Mouse (Mus musculus) large intestine, adult 2 months (tissue): ENCODE measurements around the gene Nid1. TPM values are rescaled to one million over a fixed set of nuclear protein-coding genes. Genes with fewer than 3 reads are reported as not detected.
"Not testable (repeated sequence)": the region's sequence is repeated elsewhere in the genome, so short reads cannot be mapped to it uniquely, and the experiment has no call there.

Experiments used
- DNase-seq: peaks from one replicate; pipeline ENCODE4 v3.0.0-alpha.2; 2012; ENCODE audit warnings: low read depth, low spot score
- WGBS: fragments of 180-500 bp; shearing (Covaris S2); methylation state at CpG from one replicate; pipeline ENCODE4 v1.1.7; 2018; 5-methylcytosine and 5-hydroxymethylcytosine counted together
- polyA plus RNA-seq: library from polyadenylated mRNA; depleted of rRNA; stranded (reverse); fragments of >200 nt; gene quantifications from 2 replicates; pipeline ENCODE4 v1.2.3, GENCODE M21; 2012

Gene Nid1
- polyA plus RNA-seq, 1 experiment, result 16.3 TPM

- DNase-seq, result no peak
- 88% methylated on average over 4 of the region's 4 CpGs for WGBS
These were observed 93.6 kb downstream of the Nid1 start for GRCm38 (mm10) chr13:13530913-13531312.

- 83% methylated on average over 7 of the region's 7 CpGs for WGBS
- DNase-seq, result no peak
These were observed 94.6 kb downstream of the Nid1 start for GRCm38 (mm10) chr13:13531923-13532322.

DNA sequence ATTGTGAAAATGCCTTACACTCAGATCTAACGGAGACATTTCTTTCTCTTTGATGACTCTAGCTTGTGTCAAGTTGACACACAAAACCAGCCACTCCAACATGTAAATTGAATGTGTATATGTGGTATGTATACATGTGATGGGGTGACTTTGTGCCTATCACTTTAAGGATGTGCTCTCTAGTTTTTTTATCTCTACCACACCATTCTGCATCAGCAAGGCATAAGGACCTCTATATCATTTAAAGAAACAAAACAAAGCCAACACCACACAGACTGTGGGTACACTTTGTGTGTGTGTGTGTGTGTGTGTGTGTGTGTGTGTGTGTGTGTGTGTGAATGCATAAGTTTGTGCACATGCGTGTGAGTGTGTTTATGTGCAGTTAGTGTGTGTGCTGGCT, 99.2 kb downstream of the Nid1 start:
- WGBS, result 91% methylated on average over 2 of the region's 2 CpGs
- no peak for DNase-seq

DNA sequence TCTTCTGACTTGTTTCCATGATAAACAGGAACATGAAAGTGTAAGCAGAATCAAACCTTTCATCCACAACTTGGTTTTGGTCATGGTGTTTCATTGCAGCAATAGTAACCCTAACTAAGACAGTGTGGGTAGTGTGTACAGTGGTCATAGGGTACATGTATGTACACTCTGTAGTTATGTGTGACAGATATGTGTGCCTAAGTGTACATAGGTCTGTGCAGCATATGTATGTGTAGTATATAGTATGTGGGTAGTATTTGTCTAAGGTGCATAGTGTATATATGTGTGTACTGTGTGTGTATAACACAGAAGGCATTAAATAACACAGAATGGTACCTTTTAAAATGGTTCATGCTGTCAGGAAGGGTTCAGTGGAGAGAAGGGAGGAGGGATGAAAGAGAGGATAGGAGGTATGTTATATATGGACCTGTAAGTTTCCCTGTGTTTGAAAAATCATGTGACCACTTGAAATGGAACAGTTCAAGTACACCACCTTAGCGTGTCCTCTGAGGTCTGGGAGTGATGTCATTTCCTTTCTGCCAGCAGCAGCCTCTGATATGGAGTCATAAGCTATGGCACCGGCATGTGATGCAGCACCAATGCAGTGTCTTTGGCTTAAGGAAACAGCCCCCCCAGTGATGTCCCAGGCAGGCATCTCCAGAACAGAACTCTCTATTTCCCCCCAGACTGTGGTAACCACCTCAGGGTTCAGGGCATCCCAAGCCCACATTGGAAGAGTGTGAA, 100.1 kb downstream of the Nid1 start:
- WGBS, result 85% methylated on average over 2 of the region's 2 CpGs
- no peak for DNase-seq

- 31% methylated on average over 4 of the region's 4 CpGs for WGBS
- DNase-seq, result no peak
These were observed 101.4 kb downstream of the Nid1 start for GRCm38 (mm10) chr13:13538585-13539300.

DNA sequence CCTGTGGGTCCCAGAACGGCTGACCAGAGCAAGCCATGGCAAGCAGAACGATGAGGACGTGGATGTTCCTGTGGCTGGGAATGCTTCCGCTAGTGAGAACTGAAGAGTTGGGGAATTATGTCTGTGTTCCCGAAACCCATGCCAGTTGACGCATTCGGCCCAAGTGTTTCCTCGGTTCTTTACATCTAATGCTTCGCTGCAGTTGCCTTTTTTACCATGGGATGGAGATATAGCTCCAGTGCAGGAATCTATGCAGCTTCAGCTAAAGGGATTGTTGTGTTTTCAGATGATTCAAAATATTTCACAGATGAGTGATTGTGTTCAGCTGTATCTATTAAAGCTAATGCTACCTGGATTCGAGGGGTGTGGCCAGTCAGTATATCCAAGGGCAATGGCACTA, 105.7 kb downstream of the Nid1 start:
- DNase-seq, result not testable (repeated sequence)
- WGBS, result 95% methylated on average over 10 of the region's 10 CpGs

GRCm38 (mm10) chr13:13546792-13547191, 109.4 kb downstream of the Nid1 start:
- no peak for DNase-seq
- WGBS, result 72% methylated on average over 3 of the region's 3 CpGs

- 89% methylated on average over 4 of the region's 4 CpGs for WGBS
- DNase-seq, result no peak
These were observed 110.5 kb downstream of the Nid1 start for GRCm38 (mm10) chr13:13547889-13548288.

DNA sequence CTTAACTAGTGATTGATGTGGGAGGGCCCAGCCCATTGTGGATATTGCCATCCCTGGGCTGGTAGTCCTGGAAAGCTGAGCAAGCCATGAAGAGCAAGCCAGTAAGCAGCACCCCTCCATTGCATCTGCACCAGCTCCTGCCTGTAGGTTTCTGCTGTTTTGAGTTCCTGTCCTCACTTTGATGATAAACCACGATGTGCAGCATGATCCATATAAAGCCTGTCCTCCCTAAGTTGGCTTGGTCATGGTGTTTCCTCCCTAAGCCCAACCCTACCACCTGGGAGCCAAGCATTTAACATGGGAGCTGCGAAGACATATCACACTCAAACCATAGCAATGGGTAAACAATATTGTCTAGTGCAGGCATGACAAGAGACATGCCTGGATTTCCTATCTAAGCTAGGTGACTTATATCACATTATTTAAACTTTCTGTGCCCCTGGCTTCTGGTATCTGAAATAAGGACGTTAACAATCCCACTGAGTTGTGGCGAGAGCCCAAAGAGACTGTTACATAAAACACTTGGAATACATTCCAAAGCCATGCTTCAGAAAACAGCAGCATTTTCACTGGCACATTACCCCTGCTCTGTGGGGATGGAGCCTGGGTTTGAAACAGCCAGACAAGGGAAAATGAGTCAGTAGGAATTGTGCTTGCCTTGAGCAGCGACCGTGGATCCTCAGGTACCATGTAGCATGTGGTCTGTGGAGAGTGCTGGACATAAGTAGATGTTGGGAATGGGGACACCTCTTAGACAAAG, 111.3 kb downstream of the Nid1 start:
- no peak for DNase-seq
- 74% methylated on average over 6 of the region's 6 CpGs for WGBS

GRCm38 (mm10) chr13:13549687-13550660, 112.6 kb downstream of the Nid1 start:
- WGBS, result 70% methylated on average over 9 of the region's 9 CpGs
- DNase-seq, result no peak

DNA sequence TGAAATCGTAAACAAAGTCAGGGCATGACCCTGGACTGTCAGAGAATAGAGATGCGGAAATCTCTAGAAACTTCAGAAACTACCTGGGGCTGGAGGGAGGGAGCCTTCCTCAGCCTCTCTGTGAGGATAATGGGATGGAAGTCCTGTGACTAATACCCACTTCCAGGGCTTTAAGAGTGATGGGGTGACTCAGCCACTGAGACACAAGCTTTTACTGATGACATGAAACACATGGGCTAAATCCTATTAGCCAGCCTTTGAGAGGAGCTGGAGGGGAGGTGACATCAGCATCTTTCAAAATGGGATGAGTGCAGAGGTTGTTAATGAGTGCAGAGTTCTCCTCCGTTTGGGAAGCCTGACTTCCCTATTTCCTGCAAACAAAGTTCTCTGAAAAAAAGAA, 114.7 kb downstream of the Nid1 start:
- WGBS, result 53% methylated on average over 3 of the region's 3 CpGs
- DNase-seq, result no peak

DNA sequence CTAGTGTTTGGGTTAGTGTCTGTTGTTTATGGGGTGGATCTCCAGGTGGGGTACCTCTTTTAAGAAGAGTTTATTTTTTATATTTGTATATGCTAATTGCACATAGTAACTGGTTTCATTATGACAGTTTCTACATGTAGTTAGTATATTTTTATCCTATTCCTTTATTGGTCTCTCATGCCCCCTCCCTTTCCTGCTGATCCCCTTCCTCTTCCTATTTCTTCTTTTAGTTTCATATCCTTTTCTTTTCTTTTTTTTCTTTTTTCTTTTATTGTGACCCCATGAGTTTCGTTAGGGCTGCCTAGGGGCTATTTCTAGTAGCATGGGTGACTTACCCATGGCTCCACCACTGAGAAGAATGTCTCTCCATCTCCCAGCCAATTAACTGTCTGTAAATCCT, 116.3 kb downstream of the Nid1 start:
- 58% methylated on average over 1 of the region's 1 CpGs for WGBS
- no peak for DNase-seq

DNA sequence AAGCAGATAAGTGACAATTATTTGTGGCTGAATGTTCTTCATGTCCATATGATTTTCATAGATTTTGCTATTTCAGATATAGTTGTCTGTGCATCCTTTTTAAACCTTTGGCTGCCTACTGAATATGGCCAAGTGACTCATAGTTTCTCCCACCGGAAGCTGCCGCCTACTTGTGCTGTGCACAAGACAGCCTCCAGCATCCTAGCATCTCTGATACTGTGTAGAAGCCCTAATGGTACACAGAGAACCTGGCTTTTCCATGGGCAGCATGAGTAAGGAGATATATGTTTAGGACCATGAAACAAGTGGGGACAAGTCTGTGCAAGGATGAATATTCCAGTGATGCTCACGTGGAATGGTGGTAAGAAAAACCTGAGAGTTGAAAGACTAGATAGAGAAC, 117.8 kb downstream of the Nid1 start:
- DNase-seq, result no peak
- WGBS, result 87% methylated on average over 3 of the region's 3 CpGs

- WGBS, result 75% methylated on average over 5 of the region's 5 CpGs
- DNase-seq, result no peak
These were observed 119.8 kb downstream of the Nid1 start for GRCm38 (mm10) chr13:13557001-13557743.

DNA sequence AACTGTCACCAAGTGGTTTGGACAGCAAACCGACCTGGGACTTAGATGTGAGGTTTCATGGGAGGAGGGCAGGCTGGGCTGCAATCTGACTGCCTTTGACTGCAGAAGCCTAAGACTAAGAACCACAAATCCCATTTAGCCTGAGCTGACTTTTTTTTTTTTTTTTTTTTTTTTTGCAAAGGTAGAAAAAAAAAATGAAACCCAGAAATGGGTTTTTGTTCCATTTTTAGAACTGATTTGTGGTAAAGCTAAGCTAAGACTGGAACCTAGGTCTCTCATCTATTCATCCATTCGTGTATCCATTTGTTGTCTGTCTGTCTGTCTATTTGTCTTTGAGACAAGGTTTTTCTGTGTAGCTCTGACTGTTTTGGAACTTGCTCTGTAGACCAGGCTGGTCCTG, 120.9 kb downstream of the Nid1 start:
- no peak for DNase-seq
- WGBS, result 58% methylated on average over 2 of the region's 2 CpGs

DNA sequence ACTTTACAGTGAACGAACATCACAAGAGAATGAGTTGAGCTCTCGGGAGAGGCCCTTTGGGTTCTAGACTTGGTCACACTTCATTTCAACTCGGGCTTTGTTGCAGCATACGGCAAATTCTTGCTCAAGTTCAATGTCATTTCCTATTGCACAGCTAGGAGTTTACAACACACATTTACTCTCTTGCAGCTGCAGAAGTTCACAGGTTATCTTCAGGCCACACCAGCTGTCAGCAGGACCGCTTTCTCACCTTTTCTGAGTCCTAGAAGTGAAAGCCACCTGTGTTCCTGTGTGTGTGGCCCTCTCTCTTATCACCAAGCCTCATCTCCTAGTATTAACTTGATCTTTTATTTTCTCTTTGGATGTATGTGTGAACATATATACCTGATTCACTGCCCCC, 121.5 kb downstream of the Nid1 start:
- 51% methylated on average over 5 of the region's 5 CpGs for WGBS
- no peak for DNase-seq
